Mouse (Mus musculus): Measurements from ENCODE around the gene Actb.
A peak's percentile ranks its signal among the peaks of the same experiment; 100 is the strongest.
"Not testable (repeated sequence)": the region's sequence is repeated elsewhere in the genome, so short reads cannot be mapped to it uniquely, and the experiment has no call there.

Actb gene

GRCm38 (mm10) chr5:142902506-142903314 is 3.8 kb downstream of the Actb start:
- DNase-seq (ENCODE audit: low read depth, low spot score), result no peak

DNA sequence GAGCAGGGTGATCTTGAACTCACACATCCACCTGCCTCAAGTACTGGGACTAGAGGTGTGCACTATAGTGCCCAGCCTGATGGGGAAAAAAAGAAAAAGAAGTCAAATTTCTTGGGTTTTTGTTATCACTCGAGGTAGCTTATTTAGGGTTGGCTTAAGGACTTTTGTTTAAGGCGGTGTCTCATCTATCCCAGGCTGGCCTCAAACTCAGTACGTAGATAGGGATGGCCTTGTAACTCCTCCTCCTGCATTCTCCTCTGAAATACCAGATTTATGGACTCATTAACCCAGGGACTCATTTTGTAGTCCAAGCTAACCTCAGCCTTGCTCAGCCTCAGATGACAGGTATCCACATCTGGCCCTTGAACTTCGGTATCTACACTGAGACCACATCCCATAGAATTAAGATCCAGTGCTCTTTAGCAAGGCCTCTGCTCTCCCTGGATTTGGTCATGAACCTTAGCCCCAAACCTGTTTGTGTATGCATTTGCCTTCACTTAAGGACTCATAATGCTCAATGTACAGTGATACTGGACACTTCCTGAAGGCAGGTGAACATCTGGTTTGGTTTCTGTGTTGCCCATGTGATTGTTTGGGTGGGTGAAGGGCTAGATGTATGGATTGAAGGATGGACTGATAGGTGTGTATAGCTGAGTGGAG is 4.6 kb downstream of the Actb start:
- no peak for DNase-seq (ENCODE audit: low read depth, low spot score)

DNA sequence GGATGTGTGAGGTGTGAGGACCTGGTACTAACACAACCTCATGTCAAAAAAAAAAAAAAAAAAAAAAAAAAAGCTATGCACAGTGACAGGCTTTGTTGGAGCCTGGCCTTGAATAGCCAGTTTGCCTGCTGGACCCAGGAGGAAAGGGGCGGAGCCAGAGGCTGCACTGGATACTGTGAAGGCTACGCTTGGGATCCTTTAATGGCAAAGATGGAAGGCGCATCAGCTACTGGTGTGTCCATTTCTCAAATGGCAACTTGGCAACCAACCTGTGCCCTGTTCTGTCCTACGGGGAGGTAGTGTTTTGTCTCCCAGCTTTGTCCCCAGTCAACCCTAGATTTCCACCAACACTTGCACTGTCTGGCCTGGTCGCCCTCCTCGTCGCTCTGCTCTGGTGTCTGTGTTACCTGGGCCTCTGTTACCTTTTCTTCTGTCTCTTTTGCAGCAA is 5.2 kb downstream of the Actb start:
- no peak for DNase-seq (ENCODE audit: low read depth, low spot score)

- no peak for DNase-seq (ENCODE audit: low read depth, low spot score)
Measured at GRCm38 (mm10) chr5:142900651-142901050, 5.9 kb downstream of the Actb start.

DNA sequence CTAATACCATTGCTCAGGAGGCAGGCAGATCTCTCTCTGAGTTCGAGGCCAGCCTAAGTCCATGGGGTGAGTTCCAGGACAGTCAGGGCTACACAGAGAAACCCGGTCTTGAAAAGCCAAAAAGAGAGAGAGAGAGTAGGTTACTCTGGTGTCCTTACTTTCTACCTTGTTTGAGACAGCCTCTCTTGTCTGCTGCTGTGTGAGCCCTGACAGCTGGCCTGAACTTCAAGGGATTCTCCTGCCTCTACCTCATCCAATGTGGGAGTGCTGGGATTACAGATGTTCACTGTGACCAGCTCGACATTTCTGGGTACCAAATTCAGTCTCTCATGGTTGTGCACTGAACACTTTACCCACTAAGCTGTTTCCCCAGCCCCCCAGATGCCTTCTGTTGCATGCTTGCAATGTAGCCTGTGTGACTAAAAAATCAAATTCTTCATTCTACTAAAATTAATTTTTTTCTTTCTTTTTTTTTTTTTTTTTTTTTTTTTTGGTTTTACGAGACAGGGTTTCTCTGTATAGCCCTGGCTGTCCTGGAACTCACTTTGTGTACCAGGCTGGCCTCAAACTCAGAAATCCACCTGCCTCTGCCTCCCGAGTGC is 6.5 kb downstream of the Actb start:
- no peak for DNase-seq (ENCODE audit: low read depth, low spot score)

DNA sequence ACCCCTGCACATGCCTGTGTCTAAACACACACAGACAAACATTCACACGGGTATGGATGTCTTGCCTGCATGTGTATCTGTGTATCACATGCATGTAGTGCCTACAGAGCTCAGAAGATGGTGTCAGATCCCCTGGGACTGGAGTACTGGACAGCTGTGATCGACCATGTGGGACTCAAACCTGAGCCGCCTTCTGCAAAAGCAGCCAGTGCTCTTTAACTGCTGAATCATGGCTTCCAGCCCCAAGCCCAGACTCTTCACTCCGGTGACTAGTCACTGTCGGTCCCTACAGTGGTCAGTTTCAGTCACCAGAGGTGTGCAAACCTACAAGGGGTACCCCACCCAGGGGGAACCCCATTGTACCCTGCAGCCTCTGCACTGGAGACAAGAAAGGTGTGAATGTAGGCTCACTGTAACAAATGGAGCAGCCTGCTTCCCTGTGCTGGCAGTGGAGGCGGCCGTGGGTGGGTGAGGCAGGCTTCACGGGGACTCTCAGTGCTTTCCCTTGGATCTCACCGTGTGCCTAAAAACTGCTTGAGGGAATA is 7.4 kb downstream of the Actb start:
- no peak for DNase-seq (ENCODE audit: low read depth, low spot score)

- no peak for DNase-seq (ENCODE audit: low read depth, low spot score)
Measured at GRCm38 (mm10) chr5:142898316-142898715, 8.2 kb downstream of the Actb start.

GRCm38 (mm10) chr5:142897568-142898248 is 8.8 kb downstream of the Actb start:
- DNase-seq (ENCODE audit: low read depth, low spot score), result no peak

- no peak for DNase-seq (ENCODE audit: low read depth, low spot score)
Measured at GRCm38 (mm10) chr5:142896713-142897112, 9.8 kb downstream of the Actb start.

DNA sequence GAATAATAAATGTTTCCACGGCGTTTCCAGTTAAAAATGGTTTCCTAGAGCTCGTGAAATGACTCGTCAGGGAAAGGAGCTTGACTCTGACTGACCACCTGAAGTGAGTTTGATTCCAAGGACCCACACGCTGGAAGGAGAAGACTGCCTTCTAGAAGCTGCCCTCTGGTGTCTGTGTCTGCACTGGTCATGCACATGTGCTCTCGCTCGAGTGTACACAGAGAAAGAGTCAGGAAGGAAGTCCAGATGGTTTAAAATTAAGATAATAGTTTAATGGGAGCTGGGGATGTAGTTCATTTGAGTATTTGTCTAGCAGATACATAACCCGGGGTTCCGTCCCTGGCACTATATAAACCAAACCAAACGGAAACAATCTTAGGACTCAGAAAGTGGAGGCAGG is 10.4 kb downstream of the Actb start:
- DNase-seq (ENCODE audit: low read depth, low spot score), result no peak

DNA sequence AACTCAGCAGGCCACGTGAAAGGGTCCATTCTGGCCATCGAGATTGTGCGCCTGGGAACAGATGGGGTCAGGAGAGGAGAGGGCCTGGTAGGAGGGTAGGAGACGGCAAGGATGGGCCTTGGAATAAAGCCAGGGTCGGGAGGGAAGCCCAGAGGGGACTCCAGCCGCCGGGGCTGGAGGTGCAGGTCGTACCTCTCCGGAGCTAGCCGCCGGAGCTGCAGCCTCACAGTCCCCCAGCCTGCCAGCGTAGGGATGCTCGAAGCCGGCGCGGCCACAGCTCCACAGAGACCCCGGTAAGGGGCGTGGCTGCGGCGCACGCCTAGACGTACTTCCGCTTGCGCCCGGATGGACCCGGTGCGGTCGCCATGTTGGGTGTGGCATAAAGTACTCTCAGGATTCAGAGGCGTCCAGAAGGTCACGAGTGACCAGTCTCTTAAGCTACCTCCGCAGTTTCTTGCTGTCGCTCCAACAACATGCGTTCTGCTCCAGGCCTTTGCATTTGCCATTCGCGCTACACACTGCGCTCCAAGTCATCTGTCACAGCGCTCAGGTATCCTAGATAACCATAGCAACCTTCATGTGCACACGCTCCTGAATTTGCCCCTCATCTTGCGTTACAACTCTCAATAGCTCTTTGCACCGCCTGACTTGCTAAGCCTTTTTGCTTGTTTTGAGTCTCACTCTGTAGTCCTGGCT is 11.5 kb downstream of the Actb start, which contains the start of gene Fbxl18:
Gene Fbxl18, minus strand, starts transcription at position 504 of the 696 bp plus-strand sequence.
- DNase-seq (ENCODE audit: low read depth, low spot score), result peak; percentile 80

- DNase-seq (ENCODE audit: low read depth, low spot score), result no peak
Measured at GRCm38 (mm10) chr5:142891396-142891795, 15.2 kb downstream of the Actb start.

DNA sequence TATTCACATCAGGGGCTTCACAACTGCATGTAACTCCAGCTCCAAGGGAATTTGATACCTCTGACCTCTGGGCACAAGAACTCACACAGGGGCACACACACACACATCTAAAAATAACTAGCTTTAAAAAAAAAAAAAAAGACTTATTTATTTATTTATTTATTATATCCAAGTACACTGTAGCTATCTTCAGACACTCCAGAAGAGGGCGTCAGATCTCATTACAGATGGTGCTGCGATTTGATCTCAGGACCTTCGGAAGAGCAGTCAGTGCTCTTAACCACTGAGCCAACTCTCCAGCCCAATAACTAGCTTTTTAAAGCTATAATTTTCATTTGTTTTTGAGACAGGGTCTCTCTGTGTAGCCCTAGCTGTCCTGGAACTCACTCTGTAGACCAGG is 19.0 kb downstream of the Actb start:
- not testable (repeated sequence) for DNase-seq (ENCODE audit: low read depth, low spot score)

DNA sequence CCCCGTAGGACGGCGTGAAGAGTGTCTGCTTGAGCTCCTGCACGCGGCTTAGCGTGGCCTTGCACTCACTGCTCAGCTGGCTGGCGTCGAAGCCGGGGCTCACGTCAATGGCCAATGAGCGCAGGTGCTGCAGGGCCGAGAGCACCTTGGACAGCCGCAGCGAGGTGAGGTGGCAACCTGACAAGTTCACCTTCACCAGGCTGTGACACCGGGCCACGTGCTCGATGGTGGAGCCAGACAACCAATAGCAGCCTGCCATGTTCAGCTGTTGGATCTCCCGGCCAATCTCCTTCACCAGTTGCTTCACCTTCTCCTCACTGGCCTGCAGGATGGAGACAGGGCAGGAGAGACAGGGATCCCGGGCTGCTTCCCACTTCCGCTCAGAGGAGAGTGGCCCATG is 19.8 kb downstream of the Actb start:
- no peak for DNase-seq (ENCODE audit: low read depth, low spot score)

GRCm38 (mm10) chr5:142886181-142886580 is 20.4 kb downstream of the Actb start:
- DNase-seq (ENCODE audit: low read depth, low spot score), result no peak

GRCm38 (mm10) chr5:142882471-142882870 is 24.1 kb downstream of the Actb start:
- no peak for DNase-seq (ENCODE audit: low read depth, low spot score)

- DNase-seq (ENCODE audit: low read depth, low spot score), result no peak
Measured at GRCm38 (mm10) chr5:142881936-142882335, 24.6 kb downstream of the Actb start.

DNA sequence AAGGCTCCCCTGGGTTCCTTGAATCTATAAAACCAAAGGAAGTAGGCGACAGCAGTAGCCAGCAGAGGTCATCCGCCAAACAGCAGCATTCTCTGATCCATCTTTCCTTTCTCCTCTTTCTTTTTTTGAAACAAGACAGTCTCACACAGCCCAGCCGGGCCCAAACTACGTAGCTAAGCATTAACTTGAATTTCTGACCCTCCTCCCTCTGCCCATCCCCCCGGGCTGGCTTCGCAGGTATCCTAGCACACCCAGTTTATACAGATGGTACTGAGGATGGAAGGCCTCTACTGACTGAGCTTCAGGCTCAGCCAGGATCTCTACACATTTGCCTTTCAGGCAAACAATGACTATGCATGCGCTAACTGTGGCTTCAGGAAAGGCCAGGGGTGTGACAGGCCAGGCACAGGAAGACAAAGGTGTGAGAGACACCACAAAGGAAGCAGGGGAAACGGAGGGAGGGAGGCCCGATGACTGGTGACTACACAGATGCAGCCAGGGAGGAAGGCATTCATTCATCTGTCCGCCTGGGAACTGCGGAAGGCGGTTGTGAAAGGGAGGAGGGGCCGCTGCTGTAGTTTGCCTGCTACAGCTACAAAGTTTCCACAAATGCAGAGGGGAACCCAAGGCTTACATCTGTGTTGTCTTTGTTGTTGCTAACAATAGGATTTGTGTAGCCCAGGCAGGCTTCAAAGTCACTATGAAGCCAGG is 25.6 kb downstream of the Actb start:
- no peak for DNase-seq (ENCODE audit: low read depth, low spot score)

GRCm38 (mm10) chr5:142880246-142880645 is 26.3 kb downstream of the Actb start:
- no peak for DNase-seq (ENCODE audit: low read depth, low spot score)
